Mouse (Mus musculus) myocyte (in vitro differentiated cells): ENCODE measurements at regions not wholly inside any gene's neighbourhood (a gene's known extent, or its start where the extent isn't known, plus 50 kb on each side); places are given as distances from the start of the nearest gene placed in this dataset.

Experiments used
- H3K27me3 ChIP-seq: one replicate; pipeline ENCODE4 v1.6.1; 2011; ENCODE audit not compliant: control insufficient read depth, insufficient read depth, insufficient read length
- H3K36me3 ChIP-seq: one replicate; pipeline ENCODE4 v1.6.1; 2011; ENCODE audit not compliant: control insufficient read depth, insufficient read depth
- H3K4me2 ChIP-seq: one replicate; pipeline ENCODE4 v1.6.1; 2011; ENCODE audit warnings: low read depth, control low read depth
- H3K4me3 ChIP-seq: one replicate; pipeline ENCODE4 v1.5.1; 2011; ENCODE audit warnings: mild to moderate bottlenecking, control low read depth, moderate library complexity
- H3K79me2 ChIP-seq: one replicate; pipeline ENCODE4 v1.6.1; 2011; ENCODE audit not compliant: control insufficient read depth, insufficient read depth
- H3ac ChIP-seq: one replicate; pipeline ENCODE4 v1.6.1; 2011; ENCODE audit not compliant: control insufficient read depth, insufficient read length
- CEBPB ChIP-seq: IDR thresholded peaks from 2 replicates; pipeline ENCODE4 v1.6.1; 2011; ENCODE audit warnings: mild to moderate bottlenecking, moderate library complexity; ENCODE audit not compliant: poor library complexity, insufficient read depth, severe bottlenecking
- E2F4 ChIP-seq: IDR thresholded peaks from one replicate; pipeline ENCODE4 v1.6.1; 2011; ENCODE audit warnings: mild to moderate bottlenecking, control low read depth, moderate library complexity; ENCODE audit not compliant: insufficient read depth
- MAX ChIP-seq: IDR thresholded peaks from one replicate; pipeline ENCODE4 v1.6.1; 2011; ENCODE audit warnings: low read depth, mild to moderate bottlenecking, control low read depth
- MYOD1 ChIP-seq, 3 experiments: IDR thresholded peaks; one replicate each; pipeline ENCODE4 v1.6.1; 2011; ENCODE audit warnings: control low read depth in 2 of 3, low read depth in 2 of 3, mild to moderate bottlenecking in 2 of 3, moderate library complexity in 1 of 3; ENCODE audit not compliant: insufficient read length in 2 of 3, control insufficient read depth in 1 of 3
- MYOG ChIP-seq, 3 experiments: IDR thresholded peaks; one replicate each; pipeline ENCODE4 v1.6.1; 2011; ENCODE audit warnings: control low read depth in 2 of 3, low read depth in 2 of 3, mild to moderate bottlenecking in 2 of 3; ENCODE audit not compliant: insufficient read length in 2 of 3, control insufficient read depth in 1 of 3, insufficient read depth in 1 of 3
- POLR2A ChIP-seq: IDR thresholded peaks from one replicate; pipeline ENCODE4 v1.6.1; 2011; ENCODE audit warnings: low read depth, mild to moderate bottlenecking, control low read depth, moderate library complexity; ENCODE audit not compliant: insufficient read length
- POLR2AphosphoS2 ChIP-seq: IDR thresholded peaks from one replicate; pipeline ENCODE4 v1.6.1; 2011; ENCODE audit warnings: low read depth, control low read depth; ENCODE audit not compliant: insufficient read length
- REST ChIP-seq: IDR thresholded peaks from one replicate; pipeline ENCODE4 v1.6.1; 2011; ENCODE audit warnings: mild to moderate bottlenecking, control low read depth, moderate library complexity; ENCODE audit not compliant: insufficient read depth, insufficient read length
- SRF ChIP-seq: IDR thresholded peaks from one replicate; pipeline ENCODE4 v1.6.1; 2011; ENCODE audit warnings: low read depth; ENCODE audit not compliant: control insufficient read depth, insufficient read length
- TCF12 ChIP-seq: IDR thresholded peaks from one replicate; pipeline ENCODE4 v1.6.1; 2011; ENCODE audit warnings: mild to moderate bottlenecking, control low read depth; ENCODE audit not compliant: poor library complexity, insufficient read depth, severe bottlenecking
- TCF3 ChIP-seq: IDR thresholded peaks from one replicate; pipeline ENCODE4 v1.6.1; 2011; ENCODE audit warnings: low read depth, control low read depth; ENCODE audit not compliant: insufficient read length
- USF1 ChIP-seq: IDR thresholded peaks from one replicate; pipeline ENCODE4 v1.6.1; 2011; ENCODE audit warnings: low read depth, mild to moderate bottlenecking, control low read depth, moderate library complexity

DNA sequence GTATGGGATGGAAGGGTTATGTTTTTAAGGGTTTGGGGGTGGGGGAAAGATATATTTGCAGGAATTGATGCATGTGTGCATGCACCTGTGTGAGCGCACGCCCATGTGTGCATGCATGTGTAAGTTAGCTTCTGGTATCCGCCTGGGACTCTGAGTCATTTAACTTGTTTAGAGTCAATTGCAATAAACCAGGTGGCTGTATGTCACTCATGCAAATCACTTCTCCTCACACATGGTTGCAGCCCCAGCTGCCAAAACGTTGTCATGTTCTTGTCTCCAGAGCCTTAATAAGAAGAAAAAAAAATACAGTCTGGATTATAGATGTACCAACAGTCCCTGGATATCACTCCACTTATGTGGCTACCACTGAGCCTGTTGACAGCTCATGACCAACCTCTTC lies 155.3 kb upstream of the Rad23b start:
- Histone ChIP-seq H3K4me2 (peak overlapping the region; percentile 7), H3ac (no peak overlapping the region), H3K4me3 (no peak overlapping the region), H3K36me3 (no peaks in the 10 kb centered on the region), H3K79me2 (no peaks in the 10 kb centered on the region), H3K27me3 (no peaks in the 10 kb centered on the region)
- no peak for TF ChIP-seq MYOD1 (IDR thresholded peaks at IDR 0.05; ENCODE audit: control insufficient read depth in 1 of 3, insufficient read length in 2 of 3, low read depth in 2 of 3)
- no peak for TF ChIP-seq REST
- no peak for TF ChIP-seq POLR2A
- no peak for TF ChIP-seq E2F4
- TF ChIP-seq MAX = no peak
- no peak for TF ChIP-seq USF1
- no peak for TF ChIP-seq POLR2AphosphoS2
- no peak for TF ChIP-seq SRF
- no peak for TF ChIP-seq CEBPB
- TF ChIP-seq TCF3 = no peak
- TF ChIP-seq MYOG (IDR thresholded peaks at IDR 0.05; ENCODE audit: control insufficient read depth in 1 of 3, insufficient read depth in 1 of 3, insufficient read length in 2 of 3, low read depth in 2 of 3) = no peak
- TF ChIP-seq TCF12 = no peak

- Histone ChIP-seq H3K79me2 (no peaks in the 10 kb centered on the region), H3ac (no peak overlapping the region), H3K36me3 (no peaks in the 10 kb centered on the region), H3K27me3 (no peaks in the 10 kb centered on the region), H3K4me2 (no peak overlapping the region), H3K4me3 (no peak overlapping the region)
- TF ChIP-seq E2F4 = no peak
- no peak for TF ChIP-seq CEBPB
- TF ChIP-seq TCF3 = no peak
- no peak for TF ChIP-seq MAX
- TF ChIP-seq POLR2AphosphoS2 = no peak
- no peak for TF ChIP-seq USF1
- peak; percentile 16 to 85 (median 59) for TF ChIP-seq MYOG (IDR thresholded peaks at IDR 0.05; ENCODE audit: control insufficient read depth in 1 of 3, insufficient read depth in 1 of 3, insufficient read length in 2 of 3, low read depth in 2 of 3)
- no peak for TF ChIP-seq SRF
- no peak for TF ChIP-seq REST
- TF ChIP-seq TCF12 = peak; percentile 50
- TF ChIP-seq MYOD1 (IDR thresholded peaks at IDR 0.05; ENCODE audit: control insufficient read depth in 1 of 3, insufficient read length in 2 of 3, low read depth in 2 of 3) = peak in 2 of 3 experiments; percentile 67 to 89
- no peak for TF ChIP-seq POLR2A
These were observed 145.8 kb upstream of the Rad23b start for GRCm38 (mm10) chr4:55203731-55204710.

DNA sequence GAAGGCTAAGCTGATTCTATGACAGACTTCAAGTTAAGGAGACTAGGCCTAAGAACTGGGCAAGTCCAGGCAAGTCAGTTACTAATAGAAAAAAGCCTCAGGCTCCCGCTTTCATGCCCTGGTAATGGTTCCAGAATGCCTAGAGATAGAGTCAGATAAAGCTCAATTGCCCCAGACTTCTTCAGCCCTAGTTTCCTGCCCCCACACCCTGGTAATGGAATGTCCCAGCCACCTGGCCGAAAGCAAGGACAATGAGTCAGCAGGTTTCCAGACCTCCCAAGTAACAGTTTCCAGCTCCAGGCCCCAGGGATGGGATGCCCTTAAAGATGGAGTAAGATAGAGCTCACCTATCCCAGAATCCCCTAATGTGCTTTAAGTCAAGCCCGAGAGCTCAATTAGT lies 143.6 kb upstream of the Rad23b start:
- H3ac ChIP-seq = no peak overlapping the region
- H3K79me2 ChIP-seq = no peaks in the 10 kb centered on the region
- H3K27me3 ChIP-seq = no peaks in the 10 kb centered on the region
- H3K36me3 ChIP-seq = no peaks in the 10 kb centered on the region
- H3K4me3 ChIP-seq = no peak overlapping the region
- no peak overlapping the region for H3K4me2 ChIP-seq
- TF ChIP-seq POLR2A = no peak
- TF ChIP-seq CEBPB = no peak
- TF ChIP-seq MYOG (IDR thresholded peaks at IDR 0.05; ENCODE audit: control insufficient read depth in 1 of 3, insufficient read depth in 1 of 3, insufficient read length in 2 of 3, low read depth in 2 of 3) = no peak
- no peak for TF ChIP-seq SRF
- no peak for TF ChIP-seq TCF12
- no peak for TF ChIP-seq E2F4
- TF ChIP-seq TCF3 = no peak
- no peak for TF ChIP-seq MAX

DNA sequence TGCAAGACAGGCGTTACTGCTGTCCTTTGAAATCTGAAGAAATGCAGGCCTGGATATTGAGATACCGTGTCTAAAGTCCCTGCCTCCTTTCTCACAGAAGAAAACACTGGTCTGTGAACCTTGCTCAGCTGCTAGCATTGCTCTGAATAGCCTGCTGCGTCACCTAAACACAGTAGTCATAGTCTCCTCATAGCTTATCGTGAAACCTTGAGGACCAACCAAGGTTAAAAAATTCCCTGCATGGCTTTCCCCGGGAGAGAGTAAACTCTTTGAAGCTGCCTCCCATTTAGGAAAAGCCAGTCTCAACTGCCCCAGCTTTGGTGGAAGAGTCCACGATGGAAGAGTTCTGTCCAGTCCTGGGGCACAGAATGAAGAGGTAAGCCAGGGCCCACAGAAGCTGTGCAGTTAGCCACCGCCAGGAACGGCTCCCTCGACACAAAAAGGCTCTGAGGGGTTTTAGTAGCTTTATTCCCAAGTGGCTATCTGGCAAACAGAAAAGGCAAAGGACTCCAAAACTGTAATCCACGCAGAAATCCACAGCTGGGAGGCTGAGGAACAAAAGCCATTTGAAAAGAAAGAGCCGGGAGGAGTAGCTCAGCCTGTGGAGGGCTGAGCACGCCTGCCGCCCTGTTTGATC lies 142.0 kb upstream of the Rad23b start:
- no peak for TF ChIP-seq TCF3
- TF ChIP-seq MAX = no peak
- TF ChIP-seq MYOG (IDR thresholded peaks at IDR 0.05; ENCODE audit: control insufficient read depth in 1 of 3, insufficient read depth in 1 of 3, insufficient read length in 2 of 3, low read depth in 2 of 3) = no peak
- no peak for TF ChIP-seq CEBPB
- TF ChIP-seq REST = no peak
- no peak for TF ChIP-seq TCF12
- no peak for TF ChIP-seq SRF
- TF ChIP-seq POLR2AphosphoS2 = no peak
- TF ChIP-seq USF1 = no peak
- no peak for TF ChIP-seq POLR2A
- TF ChIP-seq E2F4 = no peak
- TF ChIP-seq MYOD1 (IDR thresholded peaks at IDR 0.05; ENCODE audit: control insufficient read depth in 1 of 3, insufficient read length in 2 of 3, low read depth in 2 of 3) = no peak
- Histone ChIP-seq H3K79me2 (no peaks in the 10 kb centered on the region), H3K4me3 (no peak overlapping the region), H3K36me3 (no peaks in the 10 kb centered on the region), H3K27me3 (no peaks in the 10 kb centered on the region), H3ac (no peak overlapping the region), H3K4me2 (no peak overlapping the region)
